ENCODE assay signal across 8 mouse cellular contexts in the genomic region with DNA sequence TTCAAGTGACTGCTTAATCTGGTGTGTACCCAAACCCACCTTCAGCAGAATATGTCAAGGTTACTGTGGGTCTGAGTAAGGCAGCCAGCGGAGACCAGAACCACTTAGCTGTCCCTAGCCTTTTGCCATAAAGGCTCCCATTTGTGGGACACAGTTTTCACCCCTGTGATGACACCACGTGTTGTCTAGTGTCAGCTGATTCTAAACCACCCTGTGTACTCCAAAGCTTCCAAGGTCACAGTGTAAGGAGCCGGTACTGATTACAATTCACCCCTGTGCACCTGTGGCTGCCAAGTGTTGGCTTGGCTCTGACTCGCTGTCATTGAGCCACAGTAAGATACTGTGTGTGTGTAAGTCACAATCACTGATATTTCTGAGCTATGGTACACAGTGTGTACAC. TPM values are rescaled to one million over a fixed set of nuclear protein-coding genes. Genes with fewer than 3 reads are reported as not detected.
DNase-seq lines count a peak whose midpoint lies in the region; ATAC-seq and TF ChIP-seq lines count a peak whose summit lies in the region.

No protein-coding gene starts in this region.

- DNase-seq in layer of hippocampus, postnatal 10 days (ENCODE audit: low spot score in 2 of 2) = peak; percentile 10 to 18
- DNase-seq in layer of hippocampus, adult 9-10 months (ENCODE audit: low spot score) = no peak
- peak; percentile 22 to 40 for DNase-seq in adrenal gland, postnatal 36 days
- DNase-seq in heart, postnatal 36 days = peak; percentile 31 to 55
- DNase-seq in limb, embryonic 10.5 days (ENCODE audit: low spot score) = no peak
- DNase-seq in spleen, postnatal 36 days (ENCODE audit: low spot score in 2 of 2) = no peak

- peak overlapping the region; percentile 95 for H3K9ac ChIP-seq in neural tube, embryonic 12.5 days

- H3K36me3 ChIP-seq in limb, embryonic 10.5 days = peaks cover 29% of the 10 kb centered on the region
- H3K36me3 ChIP-seq in neural tube, embryonic 12.5 days = peaks cover 26% of the 10 kb centered on the region

- intact Hi-C loops in heart, postnatal 36 days (cut with DNase I) = no loop called here

- no peaks in the 10 kb centered on the region for H3K9me3 ChIP-seq in limb, embryonic 10.5 days (replicated peaks)
- H3K9me3 ChIP-seq in neural tube, embryonic 12.5 days = no peaks in the 10 kb centered on the region

- H3K4me1 ChIP-seq in embryonic fibroblast, embryonic 13.5 days (ENCODE audit: control insufficient read depth, insufficient read depth, low read length) = peaks cover 3% of the 10 kb centered on the region; the same call in 1 of the 2 replicates
- peaks cover 6% of the 10 kb centered on the region for H3K4me1 ChIP-seq in limb, embryonic 10.5 days
- H3K4me1 ChIP-seq in neural tube, embryonic 12.5 days = peaks cover 5% of the 10 kb centered on the region

- no peak overlapping the region for H3K27ac ChIP-seq in embryonic fibroblast, embryonic 13.5 days (ENCODE audit: insufficient read depth, low read length)
- peak overlapping the region; percentile 95; the same call in 1 of the 2 replicates for H3K27ac ChIP-seq in limb, embryonic 10.5 days
- H3K27ac ChIP-seq in neural tube, embryonic 12.5 days = no peak overlapping the region

- no peak for TF ChIP-seq POLR2A in embryonic fibroblast, embryonic 13.5 days (IDR thresholded peaks at IDR 0.05; ENCODE audit: low read depth, low read length)

- TF ChIP-seq CTCF in embryonic fibroblast, embryonic 13.5 days (IDR thresholded peaks at IDR 0.05; ENCODE audit: borderline replicate concordance, insufficient read depth, low read length) = no peak

- peak overlapping the region; percentile 72 for H3K4me2 ChIP-seq in neural tube, embryonic 12.5 days (replicated peaks)

- WGBS in limb, embryonic 10.5 days = 58% methylated on average over 4 of the region's 4 CpGs
- 57% methylated on average over 4 of the region's 4 CpGs for WGBS in neural tube, embryonic 12.5 days

- ATAC-seq in neural tube, embryonic 12.5 days (ENCODE audit: low FRiP score, low read depth) = 0 out of 2 replicates have a peak, but pooled peaks have one; percentile 13

- no peaks in the 10 kb centered on the region for H3K27me3 ChIP-seq in limb, embryonic 10.5 days (ENCODE audit: low read depth, poor library complexity, severe bottlenecking)
- H3K27me3 ChIP-seq in neural tube, embryonic 12.5 days (replicated peaks) = no peaks in the 10 kb centered on the region

- H3K4me3 ChIP-seq in embryonic fibroblast, embryonic 13.5 days (ENCODE audit: insufficient read depth, low read length) = peak overlapping the region; percentile 81
- H3K4me3 ChIP-seq in limb, embryonic 10.5 days = peak overlapping the region; percentile 96
- peak overlapping the region; percentile 94 for H3K4me3 ChIP-seq in neural tube, embryonic 12.5 days

RNA-seq across cellular contexts. Expression of gene Tmem106b, which starts 0.9 kb away (rescaled TPM):
- total RNA-seq in layer of hippocampus, postnatal 10 days (2021) = 100 to 1,000 TPM; 126 to 148 TPM
- 100 to 1,000 TPM; 128 to 174 TPM for total RNA-seq in adrenal gland, postnatal 36 days (2021)
- 103 and 106 TPM in 2 replicates for polyA plus RNA-seq in embryonic fibroblast, embryonic 13.5 days (2011; ENCODE audit: insufficient read length, low read depth, missing spikeins)
- 100 to 1,000 TPM; 169 to 172 TPM for total RNA-seq in heart, postnatal 36 days (2021)
- polyA plus RNA-seq in limb, embryonic 10.5 days (2016; fragmentation: Nextera tagmentation; extraction: Ambion mirVana) = 12.1 and 17.8 TPM in 2 replicates
- 30.4 and 38.1 TPM in 2 replicates for polyA plus RNA-seq in neural tube, embryonic 12.5 days (2016; fragmentation: Nextera tagmentation; extraction: Ambion mirVana)

Comparison
In these comparisons a context has a peak if more than half of its experiments do, and no peak if none do; other contexts are left out.
1. DNase-seq: peak in layer of hippocampus, postnatal 10 days (2 of 2), adrenal gland, postnatal 36 days (2 of 2) and heart, postnatal 36 days (2 of 2); none in layer of hippocampus, adult 9-10 months (single experiment), limb, embryonic 10.5 days (single experiment) and spleen, postnatal 36 days (0 of 2).
2. Peak in every context shown above with its lines, with median percentiles within 50 percentile points of each other: H3K4me3 ChIP-seq.